Mouse (Mus musculus) kidney, adult 2 months (tissue): ENCODE measurements around the gene Topaz1.

Experiments
- CTCF ChIP-seq: fragments of 200-500 bp; conservative IDR thresholded peaks from 2 replicates; pipeline ENCODE4 v1.5.1; 2011; ENCODE audit warnings: low read depth, mild to moderate bottlenecking, control low read depth, low read length, moderate library complexity, mixed read lengths; ENCODE audit not compliant: insufficient read depth, insufficient read length
- POLR2A ChIP-seq: fragments of 200-500 bp; IDR thresholded peaks from one replicate; pipeline ENCODE4 v1.6.1; 2011; ENCODE audit warnings: low read depth, low read length, control low read depth

DNA sequence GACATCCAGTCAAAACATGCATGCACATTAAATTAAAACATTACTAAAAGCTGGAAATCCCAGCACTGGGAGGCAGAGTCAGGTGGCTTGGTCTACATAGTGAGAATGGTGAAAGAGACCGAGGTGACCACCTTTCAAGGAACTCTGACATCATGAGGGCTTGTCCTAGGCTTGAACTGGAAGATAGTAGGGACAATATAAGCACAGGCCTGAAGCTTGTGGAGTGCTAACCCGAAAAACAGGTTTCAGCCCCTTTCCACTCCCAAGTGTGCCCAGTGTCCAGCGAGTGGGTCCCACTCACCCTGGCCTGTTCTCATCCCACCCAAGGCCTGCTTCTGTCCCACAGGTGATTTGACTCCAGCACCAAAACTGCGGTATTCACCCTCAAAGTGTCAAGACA is 90.1 kb downstream of the Topaz1 start:
- TF ChIP-seq POLR2A (no peak), CTCF (no peak)
